Mouse (Mus musculus): ENCODE measurements around the gene Ppp1r14a. TPM values are rescaled to one million over a fixed set of nuclear protein-coding genes. Genes with fewer than 3 reads are reported as not detected.

Gene Ppp1r14a
- polyA plus RNA-seq (2012; rRNA removed): 34.1 and 57.4 TPM in 2 replicates

DNA sequence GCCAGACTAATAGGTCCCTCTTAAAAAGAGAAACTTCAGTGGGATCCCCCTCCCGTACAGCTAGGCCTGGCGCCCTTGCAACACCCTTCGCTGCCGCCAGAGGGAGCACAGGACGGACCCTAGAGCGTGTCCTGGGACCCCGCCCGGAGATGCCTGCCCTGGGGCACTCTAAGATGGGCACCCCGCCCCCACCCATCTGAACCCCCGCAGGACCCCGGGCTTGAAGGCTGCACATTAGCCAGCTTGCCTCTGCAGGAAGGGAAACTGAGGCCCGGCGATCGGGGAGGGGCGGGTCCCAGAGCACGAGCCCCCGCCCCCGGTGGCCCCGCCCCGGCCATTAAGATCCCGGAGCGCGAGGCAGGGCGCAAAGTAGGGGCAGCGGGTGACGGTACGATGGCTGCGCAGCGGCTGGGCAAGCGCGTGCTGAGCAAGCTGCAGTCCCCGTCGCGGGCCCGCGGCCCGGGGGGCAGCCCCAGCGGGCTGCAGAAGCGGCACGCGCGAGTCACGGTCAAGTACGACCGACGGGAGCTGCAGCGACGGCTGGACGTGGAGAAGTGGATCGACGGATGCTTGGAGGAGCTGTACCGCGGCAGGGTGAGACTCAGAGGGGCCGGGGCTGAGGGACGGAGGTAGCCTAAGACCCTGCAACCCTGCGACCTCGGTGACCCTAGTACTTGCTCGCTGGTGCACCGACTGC is at the start of gene Ppp1r14a:
TSS of gene Ppp1r14a (plus strand) at position 367 of the 697 bp plus-strand sequence.
- Histone ChIP-seq H3K27me3 (ENCODE audit: control insufficient read depth, insufficient read depth, low read length) (no peaks in the 10 kb centered on the region), H3K4me1 (ENCODE audit: control insufficient read depth, insufficient read depth, insufficient read length, low read length) (peaks cover 17% of the 10 kb centered on the region), H3K4me3 (ENCODE audit: low read depth, low read length) (peak within 1 kb of the TSS; percentile 72), H3K36me3 (ENCODE audit: control insufficient read depth, insufficient read depth, low read length) (no peaks in the 10 kb centered on the region), H3K27ac (ENCODE audit: insufficient read depth, low read depth, low read length) (peak within 1 kb of the TSS; percentile 72)
- WGBS: 3% methylated on average over 59 of the region's 59 CpGs
- peak; percentile 87 for TF ChIP-seq CTCF (IDR thresholded peaks at IDR 0.05; ENCODE audit: extremely low read depth, insufficient read length, insufficient replicate concordance, low read depth, low read length)
- TF ChIP-seq POLR2A (IDR thresholded peaks at IDR 0.05; ENCODE audit: low read depth, low read length): peak; percentile 41; the same call in 1 of the 2 replicates

- 0 out of 2 replicates have a peak overlapping the region, but pooled peaks have one; percentile 90 for H3K4me3 ChIP-seq (ENCODE audit: low read depth, low read length)
- no peaks in the 10 kb centered on the region for H3K27me3 ChIP-seq (ENCODE audit: control insufficient read depth, insufficient read depth, low read length)
- WGBS: 78% methylated on average over 7 of the region's 7 CpGs
- H3K4me1 ChIP-seq (ENCODE audit: control insufficient read depth, insufficient read depth, insufficient read length, low read length): peaks cover 14% of the 10 kb centered on the region
- peak overlapping the region; percentile 100 for H3K27ac ChIP-seq (ENCODE audit: insufficient read depth, low read depth, low read length)
- peaks cover 20% of the 10 kb centered on the region for H3K36me3 ChIP-seq (ENCODE audit: control insufficient read depth, insufficient read depth, low read length)
- TF ChIP-seq POLR2A (IDR thresholded peaks at IDR 0.05; ENCODE audit: low read depth, low read length): no peak
- TF ChIP-seq CTCF (IDR thresholded peaks at IDR 0.05; ENCODE audit: extremely low read depth, insufficient read length, insufficient replicate concordance, low read depth, low read length): peak; percentile 76
Observed at GRCm38 (mm10) chr7:29244732-29245416, 44.2 kb upstream of the Ppp1r14a start.

GRCm38 (mm10) chr7:29246015-29246414 is 43.1 kb upstream of the Ppp1r14a start:
- Histone ChIP-seq H3K27me3 (ENCODE audit: control insufficient read depth, insufficient read depth, low read length) (no peaks in the 10 kb centered on the region), H3K4me1 (ENCODE audit: control insufficient read depth, insufficient read depth, insufficient read length, low read length) (peaks cover 20% of the 10 kb centered on the region), H3K27ac (ENCODE audit: insufficient read depth, low read depth, low read length) (peak overlapping the region; percentile 100), H3K4me3 (ENCODE audit: low read depth, low read length) (peak overlapping the region; percentile 90), H3K36me3 (ENCODE audit: control insufficient read depth, insufficient read depth, low read length) (peaks cover 20% of the 10 kb centered on the region)
- no peak for TF ChIP-seq CTCF (IDR thresholded peaks at IDR 0.05; ENCODE audit: extremely low read depth, insufficient read length, insufficient replicate concordance, low read depth, low read length)
- TF ChIP-seq POLR2A (IDR thresholded peaks at IDR 0.05; ENCODE audit: low read depth, low read length): 0 out of 2 replicates have a peak, but pooled peaks have one; percentile 5
- WGBS: 79% methylated on average over 5 of the region's 5 CpGs

DNA sequence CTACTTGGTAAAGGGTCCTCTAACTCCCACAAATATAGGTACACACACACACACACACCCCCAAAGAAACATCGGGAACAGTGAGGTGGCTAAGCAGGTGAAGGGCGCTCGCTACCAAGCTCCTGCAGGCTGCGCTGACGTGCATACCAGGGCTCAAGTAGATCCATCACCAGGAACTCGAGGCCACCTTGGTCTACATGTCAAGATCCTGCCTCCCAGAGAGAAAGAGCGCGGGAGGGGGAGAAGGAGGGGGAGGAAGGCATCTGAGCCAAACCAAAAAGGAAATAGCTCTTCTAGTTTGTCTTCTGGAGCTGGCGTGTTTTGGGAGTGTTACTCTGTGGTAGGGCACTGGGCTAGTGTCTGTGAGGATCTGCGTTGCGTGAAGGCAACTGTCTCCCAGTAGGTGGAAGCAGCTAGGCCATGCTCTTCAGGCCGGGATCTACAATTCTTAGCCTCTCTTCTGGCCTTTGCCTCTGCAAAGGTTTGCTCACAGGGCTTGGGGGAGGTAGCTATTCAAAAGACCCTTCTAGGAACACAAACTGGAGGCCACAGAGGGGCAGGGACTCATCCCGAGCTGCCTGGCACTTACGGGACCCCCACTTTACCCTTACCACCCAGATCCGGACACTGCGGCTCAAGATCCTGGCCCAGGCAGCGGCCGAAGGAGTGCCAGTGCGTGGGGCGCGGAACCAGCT is 42.3 kb upstream of the Ppp1r14a start:
- Histone ChIP-seq H3K27me3 (ENCODE audit: control insufficient read depth, insufficient read depth, low read length) (no peaks in the 10 kb centered on the region), H3K27ac (ENCODE audit: insufficient read depth, low read depth, low read length) (peak overlapping the region; percentile 100), H3K36me3 (ENCODE audit: control insufficient read depth, insufficient read depth, low read length) (peaks cover 20% of the 10 kb centered on the region), H3K4me1 (ENCODE audit: control insufficient read depth, insufficient read depth, insufficient read length, low read length) (peaks cover 22% of the 10 kb centered on the region), H3K4me3 (ENCODE audit: low read depth, low read length) (peak overlapping the region; percentile 90)
- WGBS: 47% methylated on average over 21 of the region's 21 CpGs
- TF ChIP-seq POLR2A (IDR thresholded peaks at IDR 0.05; ENCODE audit: low read depth, low read length) (no peak), CTCF (IDR thresholded peaks at IDR 0.05; ENCODE audit: extremely low read depth, insufficient read length, insufficient replicate concordance, low read depth, low read length) (no peak)

GRCm38 (mm10) chr7:29247314-29247700 is 41.8 kb upstream of the Ppp1r14a start:
- Histone ChIP-seq H3K36me3 (ENCODE audit: control insufficient read depth, insufficient read depth, low read length) (peaks cover 20% of the 10 kb centered on the region), H3K4me3 (ENCODE audit: low read depth, low read length) (peak overlapping the region; percentile 90), H3K4me1 (ENCODE audit: control insufficient read depth, insufficient read depth, insufficient read length, low read length) (peaks cover 28% of the 10 kb centered on the region), H3K27ac (ENCODE audit: insufficient read depth, low read depth, low read length) (peak overlapping the region; percentile 100), H3K27me3 (ENCODE audit: control insufficient read depth, insufficient read depth, low read length) (no peaks in the 10 kb centered on the region)
- TF ChIP-seq POLR2A (IDR thresholded peaks at IDR 0.05; ENCODE audit: low read depth, low read length) (peak; percentile 9; the same call in 1 of the 2 replicates), CTCF (IDR thresholded peaks at IDR 0.05; ENCODE audit: extremely low read depth, insufficient read length, insufficient replicate concordance, low read depth, low read length) (peak; percentile 91)
- 10% methylated on average over 16 of the region's 16 CpGs for WGBS

- WGBS: 13% methylated on average over 19 of the region's 19 CpGs
- Histone ChIP-seq H3K4me1 (ENCODE audit: control insufficient read depth, insufficient read depth, insufficient read length, low read length) (peaks cover 31% of the 10 kb centered on the region), H3K4me3 (ENCODE audit: low read depth, low read length) (peak overlapping the region; percentile 90), H3K36me3 (ENCODE audit: control insufficient read depth, insufficient read depth, low read length) (peaks cover 20% of the 10 kb centered on the region), H3K27ac (ENCODE audit: insufficient read depth, low read depth, low read length) (peak overlapping the region; percentile 100), H3K27me3 (ENCODE audit: control insufficient read depth, insufficient read depth, low read length) (no peaks in the 10 kb centered on the region)
- TF ChIP-seq POLR2A (IDR thresholded peaks at IDR 0.05; ENCODE audit: low read depth, low read length) (no peak), CTCF (IDR thresholded peaks at IDR 0.05; ENCODE audit: extremely low read depth, insufficient read length, insufficient replicate concordance, low read depth, low read length) (no peak)
Observed at GRCm38 (mm10) chr7:29247706-29248105, 41.4 kb upstream of the Ppp1r14a start.

Measured in small intestine, adult 2 months (tissue).